Mouse (Mus musculus) ES-E14 (cell line): Measurements from ENCODE around the gene A730061H03Rik.

Experiments
- CHD2 ChIP-seq: IDR thresholded peaks from 2 replicates; pipeline ENCODE4 v1.6.1; 2014; ENCODE audit warnings: mild to moderate bottlenecking, low read depth, low read length, inconsistent platforms
- HCFC1 ChIP-seq: IDR thresholded peaks from 2 replicates; pipeline ENCODE4 v1.6.1; 2012; ENCODE audit warnings: low read length, inconsistent platforms, borderline replicate concordance; ENCODE audit not compliant: insufficient read depth
- ZC3H11A ChIP-seq: IDR thresholded peaks from 2 replicates; pipeline ENCODE4 v1.6.1; 2012; ENCODE audit warnings: low read depth, mild to moderate bottlenecking, inconsistent platforms, low read length, borderline replicate concordance
- ZNF384 ChIP-seq: IDR thresholded peaks from 2 replicates; pipeline ENCODE4 v1.6.1; 2012; ENCODE audit warnings: low read depth, low read length, inconsistent platforms

- TF ChIP-seq ZC3H11A (peak; percentile 27; the same call in 1 of the 2 replicates), ZNF384 (no peak), HCFC1 (no peak), CHD2 (no peak)
Observed at GRCm38 (mm10) chr14:55557003-55557402, 3.2 kb downstream of the A730061H03Rik start.
